Mouse (Mus musculus) liver, adult 2 months (tissue): ENCODE measurements at regions not wholly inside any gene's neighbourhood (a gene's known extent, or its start where the extent isn't known, plus 50 kb on each side); places are given as distances from the start of the nearest gene placed in this dataset.

Experiments used
- CTCF ChIP-seq: fragments of 200-500 bp; IDR thresholded peaks from 2 replicates; pipeline ENCODE4 v1.5.1; 2011; ENCODE audit warnings: low read depth, low read length, control low read depth
- POLR2A ChIP-seq: fragments of 200-500 bp; IDR thresholded peaks from 2 replicates; pipeline ENCODE4 v1.6.1; 2011; ENCODE audit warnings: low read length, control low read depth; ENCODE audit not compliant: insufficient read depth; ENCODE audit errors: extremely low read depth

DNA sequence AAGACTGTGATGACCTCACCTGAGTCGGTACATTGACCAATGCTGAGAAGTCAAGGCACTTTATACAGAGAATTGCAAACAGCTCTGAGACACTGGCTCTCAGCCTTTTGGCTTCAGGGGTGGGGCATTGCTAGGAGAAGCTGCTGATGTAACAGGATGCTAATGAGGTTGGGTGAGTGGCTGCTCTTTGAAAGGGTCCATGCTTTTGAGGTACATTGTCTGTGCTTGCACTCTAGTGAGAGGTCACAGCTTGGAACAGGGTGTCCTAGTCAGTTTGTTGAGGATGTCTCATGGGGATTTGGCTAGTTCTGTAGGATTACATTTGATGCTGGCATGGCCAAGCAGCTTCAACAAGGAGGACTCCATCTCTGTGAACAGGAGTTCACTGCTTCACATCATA lies 109.1 kb upstream of the Auts2 start:
- TF ChIP-seq CTCF: no peak
- no peak for TF ChIP-seq POLR2A
